Mouse (Mus musculus): ENCODE results near the gene Tecta.

Gene Tecta

DNA sequence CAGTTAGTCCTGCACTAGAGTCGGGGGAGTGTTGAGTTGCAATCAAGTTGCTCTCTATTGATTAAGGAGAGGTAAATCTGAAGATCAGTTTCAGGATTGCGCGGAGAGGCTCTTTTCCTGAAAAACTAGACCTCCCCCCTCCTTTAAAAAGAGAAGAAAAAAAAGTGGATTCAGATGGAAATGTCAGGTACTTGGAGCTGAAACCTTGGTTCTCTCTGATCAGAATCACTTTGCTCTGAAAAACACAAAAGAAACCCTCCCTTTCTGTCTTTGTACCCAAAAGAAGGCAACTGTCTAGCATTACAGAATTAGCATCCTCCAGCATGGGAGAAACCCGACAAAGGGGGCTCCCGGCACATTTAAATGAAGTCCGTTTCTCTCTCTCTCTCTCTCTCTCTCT is at the start of gene Tecta:
TSS of gene Tecta (minus strand) at position 101 of the 400 bp plus-strand sequence.
- no peak for DNase-seq (ENCODE audit: low spot score)

DNA sequence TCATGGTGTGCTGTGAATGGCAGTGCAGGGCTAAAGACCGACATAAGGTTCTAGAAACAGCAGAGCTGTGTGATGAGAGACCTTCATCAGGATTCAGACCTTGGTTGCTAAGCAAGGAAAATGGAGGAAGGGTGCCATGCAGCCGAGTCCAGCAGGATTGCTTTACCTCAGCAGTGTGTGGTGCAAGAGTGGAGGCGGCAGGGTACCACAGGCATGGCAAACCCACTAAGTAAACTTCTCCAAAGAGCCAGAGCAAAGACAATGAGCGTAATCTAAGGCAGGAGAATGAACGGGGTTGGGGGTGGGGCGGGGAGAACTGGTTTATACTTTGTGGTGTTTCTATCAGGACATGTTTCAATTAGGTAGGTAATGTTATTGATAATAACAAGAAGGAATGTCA is 49.3 kb upstream of the Tecta start:
- no peak for DNase-seq (ENCODE audit: low spot score)

DNA sequence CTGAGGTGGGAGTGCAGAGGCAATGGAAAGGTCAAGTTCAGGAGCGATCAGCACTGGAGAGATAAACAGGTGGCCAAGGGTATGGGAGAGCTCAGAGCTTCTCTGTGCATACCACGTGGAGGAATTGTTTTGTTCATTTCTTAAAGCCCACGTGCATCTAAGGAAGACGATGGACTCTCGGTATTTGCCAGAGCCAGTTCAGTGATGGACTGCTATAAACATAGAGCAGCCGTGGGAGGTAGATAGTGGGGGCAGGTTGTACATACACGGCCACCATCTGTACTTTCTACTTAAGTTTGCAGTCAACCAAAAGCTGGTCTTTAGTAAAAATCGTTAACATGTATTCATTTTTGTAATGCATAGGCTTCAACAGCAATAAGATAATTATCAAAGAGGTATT is 42.4 kb upstream of the Tecta start:
- no peak for DNase-seq (ENCODE audit: low spot score)

DNA sequence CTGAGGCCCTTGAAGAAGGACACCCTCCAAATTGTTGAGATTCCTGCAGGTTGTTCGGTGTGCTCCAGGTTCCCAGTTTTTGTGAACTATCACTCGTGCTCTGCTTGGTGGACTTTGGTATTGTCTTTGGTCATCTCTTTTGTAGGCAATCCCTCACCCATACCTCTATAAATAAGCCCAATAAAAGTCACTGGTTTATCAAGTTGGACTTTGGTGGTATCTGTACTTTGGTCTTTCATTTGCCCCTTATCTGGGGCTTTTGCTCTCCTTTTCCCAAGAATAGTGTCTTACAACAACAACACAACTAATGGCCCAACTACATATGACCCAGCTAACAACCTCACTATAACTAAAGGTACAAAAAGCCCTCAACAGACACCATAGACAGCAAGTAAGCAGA is 41.5 kb upstream of the Tecta start:
- DNase-seq (ENCODE audit: low spot score): no peak

DNA sequence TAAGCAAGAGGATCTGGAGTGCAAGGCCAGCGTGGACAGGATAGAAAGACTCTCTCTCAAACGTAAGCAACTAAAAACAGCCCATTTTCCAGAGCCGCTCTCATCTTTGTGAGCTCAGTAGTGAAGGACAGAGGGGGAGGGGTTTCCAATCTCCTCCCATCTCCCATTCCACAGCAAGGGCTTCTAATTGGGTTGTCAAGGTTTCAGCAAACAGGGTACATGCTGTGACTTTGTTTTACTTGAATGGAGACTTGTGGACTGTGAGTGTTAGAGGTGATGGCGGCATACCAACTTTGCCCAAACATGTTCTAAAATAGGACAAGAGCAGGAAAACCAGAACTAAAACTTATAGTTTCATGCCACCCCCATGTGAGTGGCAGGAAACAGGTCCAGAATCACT is 39.7 kb upstream of the Tecta start:
- DNase-seq (ENCODE audit: low spot score): no peak

DNA sequence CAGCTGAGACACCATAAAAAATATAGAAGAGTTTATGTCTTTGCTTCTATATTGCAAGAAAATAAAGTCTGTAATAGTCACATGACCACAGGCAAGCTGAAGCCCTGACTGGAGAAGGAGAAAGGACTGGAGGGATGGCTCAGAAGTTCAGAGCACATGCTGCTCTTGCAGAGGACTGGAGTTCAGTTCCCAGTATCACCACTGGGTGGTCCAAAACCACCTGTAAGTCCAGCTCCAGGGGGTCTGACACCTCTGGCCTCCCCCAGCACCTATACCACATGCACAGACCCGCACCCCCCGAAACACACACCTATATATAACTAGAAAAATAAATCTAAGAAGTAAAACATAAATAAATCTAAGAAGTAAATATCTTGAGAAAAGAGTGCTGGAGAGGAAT is 32.4 kb upstream of the Tecta start:
- no peak for DNase-seq (ENCODE audit: low spot score)

DNA sequence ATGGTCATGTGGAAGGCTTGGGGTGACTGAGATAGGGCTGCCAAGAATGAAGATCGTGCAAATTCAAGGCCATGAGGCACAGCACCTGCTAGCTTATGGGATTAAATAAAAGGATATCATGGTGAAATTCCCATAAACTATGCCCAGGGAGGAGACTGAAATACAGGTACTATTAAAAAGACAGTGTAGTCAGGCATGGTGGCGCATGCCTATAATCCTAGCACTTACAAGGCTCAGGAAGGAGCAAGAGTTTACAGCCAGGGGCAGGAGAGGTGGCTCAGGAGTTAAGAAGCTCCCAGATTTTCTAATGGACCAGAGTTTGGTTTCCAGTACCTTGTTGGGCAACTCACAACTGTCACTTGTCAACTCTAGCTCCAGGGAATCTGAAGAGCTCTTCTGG is 31.9 kb upstream of the Tecta start:
- no peak for DNase-seq (ENCODE audit: low spot score)

DNA sequence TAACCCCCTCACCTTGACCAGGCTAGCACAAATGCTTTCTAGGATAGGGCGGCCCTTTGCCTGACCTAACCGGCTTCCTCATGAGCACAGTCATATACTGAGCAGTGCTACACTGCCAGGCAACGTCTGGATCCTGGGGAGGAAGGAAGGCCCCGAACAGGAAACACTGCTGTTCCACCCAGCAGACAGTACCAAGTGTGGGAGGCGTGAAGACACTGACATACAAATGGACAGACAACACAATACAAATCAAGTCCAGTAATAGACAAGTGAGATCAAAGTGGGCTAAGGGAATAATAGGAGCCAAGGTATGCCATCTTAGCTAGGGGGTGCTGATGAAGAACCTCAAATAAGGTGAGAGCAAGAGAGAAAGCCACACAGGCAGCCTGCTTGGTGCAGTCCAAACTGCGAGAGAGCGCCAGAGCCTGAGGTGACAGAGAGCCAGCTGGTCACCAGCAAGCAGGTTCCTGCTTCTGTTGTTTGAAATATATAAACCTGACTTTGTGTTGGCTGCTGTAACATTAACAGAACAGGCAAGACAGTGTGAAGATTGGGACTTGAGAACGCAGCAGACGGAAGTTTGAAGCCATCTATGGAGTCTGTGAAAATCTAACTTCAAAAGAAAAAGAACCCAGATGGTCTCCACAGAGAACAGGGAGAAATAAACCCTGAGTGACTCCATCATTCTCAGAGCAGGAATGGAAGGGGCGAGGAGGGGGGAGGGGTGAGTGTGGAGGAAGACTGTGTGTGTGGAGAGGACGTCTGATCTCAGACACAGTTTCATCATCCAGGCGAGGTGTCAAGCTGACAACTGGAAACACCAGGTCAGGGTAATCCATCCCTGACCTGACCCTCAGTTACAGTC is 28.6 kb upstream of the Tecta start:
- DNase-seq (ENCODE audit: low spot score): no peak

DNA sequence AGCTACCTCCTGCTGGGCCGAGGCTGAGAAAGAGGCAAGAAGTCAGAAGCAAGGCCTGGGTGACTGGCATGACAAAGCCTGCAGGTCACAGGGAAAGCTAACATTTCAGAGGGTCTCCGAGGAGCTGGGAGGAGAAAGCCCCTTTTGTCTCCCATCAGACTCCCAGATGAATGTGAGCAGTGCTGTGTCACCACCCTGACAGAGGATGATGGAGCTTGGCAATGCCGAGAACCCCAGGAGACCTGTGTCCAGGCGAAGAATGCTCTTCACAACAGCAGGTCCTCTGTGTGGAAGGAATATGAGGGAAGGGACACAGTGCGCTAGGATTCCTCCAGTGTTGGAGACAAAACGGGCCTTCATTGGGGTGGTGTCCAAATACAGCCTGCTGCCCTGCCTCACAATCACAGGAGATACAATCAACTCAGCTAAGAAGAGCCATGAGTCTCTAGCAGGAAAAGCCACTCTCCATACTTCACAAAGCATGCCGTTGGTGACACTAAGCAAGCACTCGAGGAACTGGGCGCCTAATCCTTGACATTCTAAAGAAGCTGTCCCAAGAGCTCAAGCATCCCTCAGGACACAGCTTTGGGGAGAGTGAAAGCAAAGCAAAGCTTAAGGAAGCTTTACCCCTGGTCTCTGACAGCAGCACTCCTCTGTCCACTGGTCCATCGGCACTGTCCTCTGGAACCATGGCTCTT is 27.1 kb upstream of the Tecta start:
- DNase-seq (ENCODE audit: low spot score): no peak

DNA sequence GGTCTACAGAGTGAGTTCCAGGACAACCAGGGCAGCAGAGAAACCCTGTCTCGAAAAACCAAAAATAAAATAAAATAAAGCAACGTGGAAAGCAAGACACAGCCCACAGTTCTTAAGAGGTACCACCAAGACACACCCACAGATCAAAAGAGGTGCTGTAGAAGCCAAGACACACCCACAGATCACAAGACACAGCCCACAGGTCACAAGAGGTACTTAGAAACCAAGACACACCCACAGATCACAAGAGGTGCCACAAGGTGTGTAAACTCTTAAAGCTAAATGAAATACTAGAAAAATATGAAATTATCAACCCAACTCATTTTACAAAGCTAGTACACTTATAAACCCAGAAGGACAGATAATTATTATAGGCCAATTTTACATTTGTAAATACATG is 23.9 kb upstream of the Tecta start:
- DNase-seq (ENCODE audit: low spot score): no peak

DNA sequence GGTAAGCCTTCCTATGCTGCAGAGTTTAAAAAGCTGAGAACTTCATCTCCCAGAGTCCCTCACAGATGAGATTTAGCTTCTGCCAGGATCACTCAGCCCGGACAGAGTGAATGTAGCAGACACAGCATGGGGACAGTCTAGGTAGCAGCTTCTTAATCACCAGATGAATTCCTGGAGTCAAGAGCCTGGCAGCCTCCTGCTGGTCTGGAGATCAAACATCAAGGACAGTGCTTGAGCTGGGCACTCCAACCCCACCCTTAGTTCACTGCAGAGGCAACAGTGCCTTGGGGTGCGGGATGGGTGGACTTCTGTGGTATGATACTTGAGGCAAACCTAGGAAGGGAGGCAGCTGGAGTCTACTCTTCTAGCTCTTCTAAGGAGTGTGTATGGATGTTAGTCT is 20.0 kb upstream of the Tecta start:
- no peak for DNase-seq (ENCODE audit: low spot score)

DNA sequence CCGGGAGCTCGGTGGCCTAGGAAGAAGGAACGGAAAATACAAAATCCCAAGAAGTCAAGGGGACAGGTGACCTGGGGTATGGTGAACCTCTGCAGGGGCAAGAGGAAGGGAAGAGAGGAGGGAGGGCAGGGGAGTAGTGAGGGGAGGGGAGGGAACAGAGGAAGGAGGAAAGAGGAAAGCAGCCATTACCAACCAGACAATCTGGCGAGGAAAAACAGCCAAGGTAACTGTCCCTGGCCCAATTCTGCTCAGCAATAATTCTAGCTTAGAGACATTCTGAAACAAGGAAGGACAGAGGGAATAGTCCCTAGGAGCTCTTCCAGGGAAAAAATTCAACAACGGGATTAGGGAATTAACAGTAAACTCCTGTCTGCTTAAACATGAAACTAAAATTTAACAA is 19.1 kb upstream of the Tecta start:
- DNase-seq (ENCODE audit: low spot score): no peak

DNA sequence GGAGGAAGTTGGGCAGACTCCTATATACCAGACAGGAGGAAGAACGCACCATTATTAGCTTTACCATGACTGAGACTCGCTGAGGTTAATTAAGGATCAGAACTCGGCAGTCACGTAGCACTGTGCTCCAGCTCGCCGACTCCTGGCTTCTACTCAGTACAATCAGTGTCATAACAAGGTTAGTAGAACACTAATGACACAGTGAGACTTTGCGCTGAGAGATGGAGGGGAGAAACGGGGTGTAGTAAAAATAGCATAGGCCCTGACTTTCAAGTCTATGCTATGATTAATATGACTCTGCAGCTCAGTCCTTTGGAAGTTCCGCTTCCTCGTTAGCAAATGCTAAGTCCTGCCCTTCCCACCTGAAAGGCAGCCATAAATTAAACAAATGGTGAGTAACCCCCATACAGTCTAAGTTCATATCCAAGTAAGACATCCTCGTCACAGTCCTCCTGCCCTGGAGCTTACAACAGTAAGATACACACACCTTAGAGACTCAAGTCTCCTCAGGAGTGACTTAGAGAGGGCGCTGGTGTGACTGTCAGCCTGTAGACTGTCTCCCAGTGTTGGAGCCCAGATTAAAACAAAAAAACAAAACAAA is 17.7 kb upstream of the Tecta start:
- DNase-seq (ENCODE audit: low spot score): no peak

DNA sequence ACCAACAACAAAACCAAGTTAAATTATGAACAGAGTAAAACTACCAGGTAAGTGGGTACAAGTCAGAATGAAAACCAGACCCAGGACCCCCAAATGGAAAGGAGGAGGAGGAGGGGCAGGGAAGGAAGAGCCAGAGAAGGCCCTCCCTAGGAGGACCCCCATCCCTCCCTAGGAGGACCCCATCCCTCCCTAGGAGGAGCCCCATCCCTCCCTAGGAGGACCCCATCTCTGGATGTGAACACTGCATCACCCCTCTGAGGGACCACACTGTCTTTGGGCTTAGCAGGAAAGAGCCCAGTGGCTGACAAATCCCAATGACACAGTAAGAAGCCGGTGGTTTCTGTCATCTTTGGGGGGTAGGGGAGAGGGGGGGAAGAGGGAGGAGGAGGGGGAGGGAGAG is 15.5 kb upstream of the Tecta start:
- no peak for DNase-seq (ENCODE audit: low spot score)

DNA sequence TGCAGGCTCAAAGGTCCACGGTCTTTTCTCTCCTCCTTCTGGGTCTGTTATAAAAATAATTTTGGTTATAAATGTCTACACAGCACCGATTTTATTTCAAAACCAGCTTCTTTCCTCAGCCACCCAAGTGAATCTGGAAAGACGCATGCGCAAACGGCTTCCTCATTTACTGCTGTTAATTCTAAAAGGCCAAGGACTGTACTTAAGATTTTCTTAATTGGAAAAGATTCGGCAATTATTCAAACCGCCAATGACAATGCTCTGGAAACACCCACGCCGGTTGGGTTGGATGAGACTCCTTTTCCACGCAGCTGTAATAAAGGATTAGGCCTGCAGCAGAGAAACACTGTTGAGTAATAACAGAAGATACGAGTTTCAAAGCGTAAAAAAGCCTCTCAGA is 13.6 kb upstream of the Tecta start:
- DNase-seq (ENCODE audit: low spot score): no peak

DNA sequence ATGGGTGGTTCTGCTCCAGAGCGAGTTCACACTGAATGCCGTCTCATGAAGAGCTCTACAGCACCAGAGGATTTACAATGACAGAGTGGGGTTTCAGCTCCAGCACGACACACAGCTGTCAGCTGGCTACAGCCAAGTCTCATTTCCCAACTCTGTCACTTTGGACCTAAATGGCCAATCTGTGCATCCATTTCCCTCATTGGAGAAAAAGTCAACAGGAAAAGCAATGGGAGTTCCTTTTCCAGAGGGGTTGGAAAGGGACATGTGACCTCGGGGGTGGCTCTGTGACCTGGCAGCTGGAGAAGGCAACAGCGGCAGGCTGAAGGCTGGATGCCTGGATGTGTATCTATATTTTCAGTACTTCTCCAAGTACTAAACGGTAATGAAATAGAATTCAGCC is 11.6 kb upstream of the Tecta start:
- no peak for DNase-seq (ENCODE audit: low spot score)

DNA sequence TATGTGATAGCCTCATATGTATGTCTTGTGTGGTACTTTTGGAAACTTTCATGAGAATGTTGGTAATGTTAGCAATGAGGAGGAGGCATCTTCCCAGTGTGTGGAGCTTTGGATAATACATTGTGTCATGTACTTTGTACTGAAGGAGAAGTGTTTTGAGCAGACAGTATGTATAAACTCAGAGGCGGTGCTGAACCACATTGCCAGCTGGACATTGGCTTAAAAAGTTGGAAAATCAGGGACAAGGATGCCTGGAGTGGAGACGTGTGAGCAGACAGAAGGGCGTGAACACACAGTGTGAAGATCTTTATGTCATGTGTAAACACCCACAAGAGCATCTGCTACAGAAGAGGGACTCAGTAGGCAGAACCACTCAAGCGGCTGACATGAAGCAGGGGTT is 6.0 kb upstream of the Tecta start:
- DNase-seq (ENCODE audit: low spot score): no peak

DNA sequence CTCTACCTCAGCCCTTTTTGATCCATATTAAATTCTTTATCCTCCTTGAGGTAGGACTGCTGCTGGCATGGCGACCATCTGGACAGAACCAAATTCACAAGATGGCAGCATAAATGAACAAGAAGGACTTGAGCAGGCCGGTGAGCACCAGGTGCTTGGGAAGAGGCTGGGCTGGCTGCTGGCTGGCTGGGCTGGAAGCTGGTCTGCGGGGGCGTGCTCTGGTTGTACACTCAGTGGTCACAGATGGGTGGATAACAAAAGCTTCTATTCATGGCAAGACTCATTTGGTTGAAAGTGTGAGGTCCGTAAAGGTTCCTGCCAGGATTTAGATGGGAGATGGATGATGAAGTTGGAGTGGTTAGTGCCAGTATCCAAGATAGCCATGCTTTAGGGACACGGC is 1.8 kb upstream of the Tecta start:
- DNase-seq (ENCODE audit: low spot score): no peak

DNA sequence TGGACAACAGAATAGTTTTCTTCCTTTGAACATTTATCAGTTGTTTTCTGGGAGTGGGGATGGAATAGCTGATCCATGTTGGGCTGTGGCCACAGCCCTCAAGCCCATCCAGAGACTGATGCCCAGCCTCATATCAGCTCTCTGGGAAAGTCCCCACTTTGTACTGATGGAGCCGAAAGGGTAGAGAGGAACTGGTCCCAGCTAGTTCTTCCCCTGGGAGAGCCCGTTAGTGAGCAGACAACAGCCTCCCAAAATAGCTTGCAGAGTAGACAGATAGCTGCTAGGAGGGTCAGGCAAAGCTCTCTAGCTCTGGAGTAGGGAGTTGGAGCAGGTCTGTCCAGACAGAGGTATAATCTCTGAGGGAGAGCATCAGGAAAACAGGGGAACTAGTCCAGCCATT is 3.6 kb downstream of the Tecta start:
- DNase-seq (ENCODE audit: low spot score): no peak

DNA sequence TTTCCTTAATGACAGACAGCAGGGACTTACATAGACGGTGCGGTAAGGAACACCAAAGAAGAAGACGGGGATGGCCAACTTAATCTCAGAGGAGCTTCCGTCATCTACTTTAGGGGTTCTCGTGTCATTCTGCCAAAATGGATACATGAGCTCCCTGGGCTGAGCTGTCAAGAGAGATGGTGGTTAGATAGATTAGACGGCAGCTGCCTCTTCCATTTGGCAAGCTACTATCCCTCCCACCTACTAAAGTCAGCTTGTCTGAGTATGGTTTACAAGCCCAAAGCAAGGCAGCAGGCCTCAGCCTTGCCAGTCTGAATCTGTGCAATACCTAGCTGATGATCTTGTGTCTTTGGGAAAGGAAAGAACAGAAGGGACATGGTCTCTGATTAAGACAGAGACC is 4.8 kb downstream of the Tecta start:
- DNase-seq (ENCODE audit: low spot score): no peak

DNA sequence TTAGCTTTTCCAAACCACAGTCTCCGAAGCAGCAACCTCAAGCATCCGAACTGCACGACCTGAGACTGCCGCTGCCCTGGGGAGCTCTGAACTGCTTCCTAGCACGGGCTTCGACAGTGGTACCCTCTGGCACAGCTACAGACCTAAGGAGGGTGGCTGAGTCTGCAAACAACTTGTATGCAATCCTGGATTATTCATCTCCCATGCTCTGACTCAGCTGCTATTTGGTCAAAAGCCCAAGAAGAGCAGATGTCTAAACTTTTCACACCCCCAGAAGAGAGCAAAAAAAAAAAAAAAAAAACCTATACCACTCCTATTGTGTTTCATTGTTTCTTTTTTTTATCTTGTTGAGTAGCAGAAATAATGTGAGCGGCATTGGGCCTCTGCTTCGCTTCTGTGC is 5.4 kb downstream of the Tecta start:
- DNase-seq (ENCODE audit: low spot score): no peak

DNA sequence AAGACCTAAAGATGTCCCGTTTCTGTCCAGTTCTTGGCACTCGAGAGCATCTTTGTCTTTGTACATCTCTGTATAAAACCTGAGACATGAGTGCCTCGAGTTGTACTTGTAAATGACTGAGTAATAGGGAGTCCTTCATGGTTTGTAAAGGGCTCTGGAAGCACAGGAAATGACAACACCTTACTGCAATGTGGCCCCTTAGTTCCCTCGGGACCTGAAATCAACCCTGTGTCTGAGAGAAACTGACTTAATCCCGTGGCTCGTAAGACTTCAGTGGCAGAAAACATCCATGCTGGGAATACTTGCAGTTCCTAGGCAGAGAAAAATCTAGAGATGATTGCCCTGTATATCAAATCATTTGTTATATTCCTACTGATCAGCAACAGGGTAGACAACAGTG is 6.8 kb downstream of the Tecta start:
- DNase-seq (ENCODE audit: low spot score): no peak

DNA sequence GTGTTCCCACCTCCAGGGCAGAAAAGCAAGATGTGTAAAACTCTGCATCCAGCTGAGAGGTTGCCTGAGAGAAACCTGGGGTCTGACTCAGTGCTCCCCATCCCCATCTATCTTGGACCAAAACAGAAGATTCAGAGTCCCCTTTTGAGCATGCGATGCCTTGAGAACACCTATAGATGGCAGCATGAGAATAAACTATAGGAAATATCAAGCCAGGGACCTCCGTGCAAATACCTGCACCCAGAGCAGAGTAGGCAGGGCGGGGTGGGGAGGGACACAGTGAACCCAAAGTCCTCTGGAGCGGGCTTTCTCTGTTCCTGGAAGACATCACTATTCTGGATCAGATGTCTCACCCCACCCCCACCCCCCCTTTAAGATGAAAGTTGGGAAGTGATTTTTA is 11.2 kb downstream of the Tecta start:
- DNase-seq (ENCODE audit: low spot score): no peak
